Mouse (Mus musculus) heart, embryonic 15.5 days (tissue): Measurements from ENCODE around the gene Gm28230. TPM values are rescaled to one million over a fixed set of nuclear protein-coding genes. Genes with fewer than 3 reads are reported as not detected.

Source experiments
- ATAC-seq: fragments of 200-750 bp; cut with Nextera tagmentation; replicated peaks from 2 replicates; pipeline ENCODE4 v1.8.0; 2017; ENCODE audit warnings: low read depth, moderate TSS enrichment; ENCODE audit not compliant: insufficient number of reproducible peaks, insufficient read depth, low FRiP score
- H3K27ac ChIP-seq: fragments of 300-500 bp; sonication (generic); 2 replicates; pipeline ENCODE4 v1.5.1; 2015; ENCODE audit warnings: mild to moderate bottlenecking, inconsistent platforms
- H3K27me3 ChIP-seq: fragments of 300-500 bp; sonication (generic); 2 replicates; pipeline ENCODE4 v1.6.1; 2015; ENCODE audit warnings: inconsistent platforms
- H3K36me3 ChIP-seq: fragments of 300-500 bp; sonication (generic); 2 replicates; pipeline ENCODE4 v1.6.1; 2015; ENCODE audit warnings: mild to moderate bottlenecking, inconsistent platforms
- H3K4me1 ChIP-seq: fragments of 300-500 bp; sonication (generic); replicated peaks from 2 replicates; pipeline ENCODE4 v1.6.1; 2015; ENCODE audit warnings: inconsistent platforms
- H3K4me2 ChIP-seq: fragments of 300-500 bp; sonication (generic); 2 replicates; pipeline ENCODE4 v1.6.1; 2015; ENCODE audit warnings: inconsistent platforms, mild to moderate bottlenecking, moderate library complexity
- H3K4me3 ChIP-seq: fragments of 300-500 bp; sonication (generic); 2 replicates; pipeline ENCODE4 v1.5.1; 2015; ENCODE audit warnings: mild to moderate bottlenecking, inconsistent platforms
- H3K9ac ChIP-seq: fragments of 300-500 bp; sonication (generic); 2 replicates; pipeline ENCODE4 v1.6.1; 2015; ENCODE audit warnings: mild to moderate bottlenecking, inconsistent platforms
- H3K9me3 ChIP-seq: fragments of 300-500 bp; sonication (generic); replicated peaks from 2 replicates; pipeline ENCODE4 v1.6.1; 2016; ENCODE audit warnings: inconsistent platforms
- WGBS: fragments of 180-500 bp; shearing (Covaris S2); methylation state at CpG from one replicate; pipeline ENCODE4 v1.1.7; 2015; ENCODE audit warnings: mixed read lengths; 5-methylcytosine and 5-hydroxymethylcytosine counted together
- polyA plus RNA-seq: library from polyadenylated mRNA; unstranded; fragments of >200 nt; fragmentation: Nextera tagmentation; extraction: Ambion mirVana; gene quantifications from 2 replicates; pipeline ENCODE4 v1.2.1, GENCODE M21; 2015

The Gm28230 gene
- polyA plus RNA-seq, 1 experiment from 2014 or later, result not detected

- Histone ChIP-seq H3K4me2 (peak overlapping the region; percentile 36; the same call in 1 of the 2 replicates), H3K4me1 (peaks cover 16% of the 10 kb centered on the region), H3K4me3 (peak overlapping the region; percentile 22), H3K9ac (no peak overlapping the region), H3K36me3 (no peaks in the 10 kb centered on the region), H3K27ac (no peak overlapping the region), H3K27me3 (peaks cover 97% of the 10 kb centered on the region), H3K9me3 (no peaks in the 10 kb centered on the region)
- 1% methylated on average over 52 of the region's 52 CpGs for WGBS
- no peak for ATAC-seq
Observed at GRCm38 (mm10) chr2:74732513-74733316, 6.2 kb downstream of the Gm28230 start.

- Histone ChIP-seq H3K4me2 (no peak overlapping the region; the same call in 1 of the 2 replicates), H3K9me3 (no peaks in the 10 kb centered on the region), H3K9ac (no peak overlapping the region), H3K4me1 (peaks cover 16% of the 10 kb centered on the region), H3K27ac (no peak overlapping the region), H3K36me3 (no peaks in the 10 kb centered on the region), H3K4me3 (no peak overlapping the region), H3K27me3 (peaks cover 97% of the 10 kb centered on the region)
- ATAC-seq, result no peak
- WGBS, result 3% methylated on average over 10 of the region's 16 CpGs
Observed at GRCm38 (mm10) chr2:74733317-74733661, 6.8 kb downstream of the Gm28230 start.

- WGBS, result 3% methylated on average over 6 of the region's 6 CpGs
- Histone ChIP-seq H3K4me2 (no peak overlapping the region), H3K9me3 (no peaks in the 10 kb centered on the region), H3K27me3 (peaks cover 97% of the 10 kb centered on the region), H3K27ac (no peak overlapping the region), H3K4me1 (peaks cover 16% of the 10 kb centered on the region), H3K9ac (no peak overlapping the region), H3K36me3 (no peaks in the 10 kb centered on the region), H3K4me3 (no peak overlapping the region)
- ATAC-seq, result no peak
Observed at GRCm38 (mm10) chr2:74733765-74734164, 7.2 kb downstream of the Gm28230 start.

GRCm38 (mm10) chr2:74734451-74734850 is 7.9 kb downstream of the Gm28230 start:
- Histone ChIP-seq H3K4me2 (no peak overlapping the region), H3K4me3 (no peak overlapping the region), H3K4me1 (peaks cover 16% of the 10 kb centered on the region), H3K9me3 (no peaks in the 10 kb centered on the region), H3K27me3 (peaks cover 97% of the 10 kb centered on the region), H3K36me3 (no peaks in the 10 kb centered on the region), H3K9ac (no peak overlapping the region), H3K27ac (no peak overlapping the region)
- 6% methylated on average over 13 of the region's 13 CpGs for WGBS
- no peak for ATAC-seq

- peaks cover 17% of the 10 kb centered on the region for H3K4me1 ChIP-seq
- no peak for ATAC-seq
- H3K36me3 ChIP-seq, result no peaks in the 10 kb centered on the region
- no peak overlapping the region for H3K27ac ChIP-seq
- H3K27me3 ChIP-seq, result peaks cover 99% of the 10 kb centered on the region
- no peak overlapping the region for H3K9ac ChIP-seq
- no peaks in the 10 kb centered on the region for H3K9me3 ChIP-seq
- WGBS, result 4% methylated on average over 27 of the region's 27 CpGs
- no peak overlapping the region for H3K4me3 ChIP-seq
- H3K4me2 ChIP-seq, result no peak overlapping the region
Observed at GRCm38 (mm10) chr2:74734996-74735811, 8.7 kb downstream of the Gm28230 start.

GRCm38 (mm10) chr2:74735851-74736687 is 9.5 kb downstream of the Gm28230 start:
- no peak overlapping the region for H3K27ac ChIP-seq
- WGBS, result 3% methylated on average over 42 of the region's 42 CpGs

GRCm38 (mm10) chr2:74736688-74737577 is 10.4 kb downstream of the Gm28230 start:
- no peaks in the 10 kb centered on the region for H3K9me3 ChIP-seq
- no peak for ATAC-seq
- no peak overlapping the region for H3K9ac ChIP-seq
- H3K27me3 ChIP-seq, result peaks cover 98% of the 10 kb centered on the region
- no peak overlapping the region for H3K27ac ChIP-seq
- peak overlapping the region; percentile 24 for H3K4me3 ChIP-seq
- H3K4me2 ChIP-seq, result no peak overlapping the region
- 7% methylated on average over 15 of the region's 15 CpGs for WGBS
- H3K36me3 ChIP-seq, result no peaks in the 10 kb centered on the region
- H3K4me1 ChIP-seq, result peaks cover 21% of the 10 kb centered on the region

More at GRCm38 (mm10) chr2:74735851-74736687, 9.5 kb downstream of the Gm28230 start:
- H3K4me3 ChIP-seq, result peak overlapping the region; percentile 24
- peaks cover 98% of the 10 kb centered on the region for H3K27me3 ChIP-seq
- no peaks in the 10 kb centered on the region for H3K9me3 ChIP-seq
- H3K36me3 ChIP-seq, result no peaks in the 10 kb centered on the region
- no peak overlapping the region for H3K9ac ChIP-seq
- H3K4me2 ChIP-seq, result peak overlapping the region; percentile 43
- peaks cover 21% of the 10 kb centered on the region for H3K4me1 ChIP-seq
- ATAC-seq, result no peak

GRCm38 (mm10) chr2:74737578-74738070 is 11.1 kb downstream of the Gm28230 start:
- ATAC-seq, result no peak
- Histone ChIP-seq H3K27ac (no peak overlapping the region), H3K9ac (no peak overlapping the region), H3K4me3 (no peak overlapping the region), H3K9me3 (no peaks in the 10 kb centered on the region), H3K4me1 (peaks cover 19% of the 10 kb centered on the region), H3K4me2 (no peak overlapping the region), H3K27me3 (peaks cover 98% of the 10 kb centered on the region), H3K36me3 (no peaks in the 10 kb centered on the region)
- WGBS, result 8% methylated on average over 7 of the region's 7 CpGs

GRCm38 (mm10) chr2:74738623-74739475 is 12.3 kb downstream of the Gm28230 start:
- H3K27me3 ChIP-seq, result peaks cover 98% of the 10 kb centered on the region
- no peak overlapping the region for H3K9ac ChIP-seq
- no peak overlapping the region for H3K4me3 ChIP-seq
- ATAC-seq, result no peak
- peaks cover 14% of the 10 kb centered on the region for H3K4me1 ChIP-seq
- 2% methylated on average over 20 of the region's 20 CpGs for WGBS
- no peak overlapping the region for H3K4me2 ChIP-seq
- no peaks in the 10 kb centered on the region for H3K36me3 ChIP-seq
- no peaks in the 10 kb centered on the region for H3K9me3 ChIP-seq
- no peak overlapping the region for H3K27ac ChIP-seq

- Histone ChIP-seq H3K27me3 (peaks cover 98% of the 10 kb centered on the region), H3K9ac (no peak overlapping the region), H3K4me1 (peaks cover 14% of the 10 kb centered on the region), H3K36me3 (no peaks in the 10 kb centered on the region), H3K9me3 (no peaks in the 10 kb centered on the region), H3K4me2 (no peak overlapping the region), H3K4me3 (no peak overlapping the region), H3K27ac (no peak overlapping the region)
- ATAC-seq, result no peak
- WGBS, result 16% methylated on average over 2 of the region's 2 CpGs
Observed at GRCm38 (mm10) chr2:74739476-74739800, 12.9 kb downstream of the Gm28230 start.
